Mouse (Mus musculus) urinary bladder, postnatal 10 days (tissue): ENCODE results near the gene Ccndbp1.
"Not testable (repeated sequence)": the region's sequence is repeated elsewhere in the genome, so short reads cannot be mapped to it uniquely, and the experiment has no call there.

Experiments used
- DNase-seq: peaks from one replicate; pipeline ENCODE4 v3.0.0; 2022; ENCODE audit warnings: low spot score

The Ccndbp1 gene

DNA sequence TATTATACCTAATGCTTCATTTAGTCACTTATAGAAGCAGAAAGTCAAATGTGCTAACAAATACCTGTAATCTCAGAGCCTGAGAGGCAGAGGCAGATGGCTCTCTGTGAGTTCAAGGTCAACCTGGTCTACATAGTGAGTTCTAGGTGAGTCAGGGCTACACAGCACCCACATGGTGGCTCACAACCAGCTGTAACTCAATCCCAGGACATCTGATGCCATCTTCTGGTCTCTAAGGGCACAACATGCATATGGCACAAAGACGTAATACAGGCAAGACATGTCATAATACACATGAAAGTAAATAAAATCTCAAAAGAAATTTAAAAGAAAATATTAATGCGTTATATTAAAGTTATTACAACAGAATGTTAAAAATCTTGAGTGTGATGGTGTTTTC, 4.6 kb upstream of the Ccndbp1 start:
- DNase-seq, result no peak

DNA sequence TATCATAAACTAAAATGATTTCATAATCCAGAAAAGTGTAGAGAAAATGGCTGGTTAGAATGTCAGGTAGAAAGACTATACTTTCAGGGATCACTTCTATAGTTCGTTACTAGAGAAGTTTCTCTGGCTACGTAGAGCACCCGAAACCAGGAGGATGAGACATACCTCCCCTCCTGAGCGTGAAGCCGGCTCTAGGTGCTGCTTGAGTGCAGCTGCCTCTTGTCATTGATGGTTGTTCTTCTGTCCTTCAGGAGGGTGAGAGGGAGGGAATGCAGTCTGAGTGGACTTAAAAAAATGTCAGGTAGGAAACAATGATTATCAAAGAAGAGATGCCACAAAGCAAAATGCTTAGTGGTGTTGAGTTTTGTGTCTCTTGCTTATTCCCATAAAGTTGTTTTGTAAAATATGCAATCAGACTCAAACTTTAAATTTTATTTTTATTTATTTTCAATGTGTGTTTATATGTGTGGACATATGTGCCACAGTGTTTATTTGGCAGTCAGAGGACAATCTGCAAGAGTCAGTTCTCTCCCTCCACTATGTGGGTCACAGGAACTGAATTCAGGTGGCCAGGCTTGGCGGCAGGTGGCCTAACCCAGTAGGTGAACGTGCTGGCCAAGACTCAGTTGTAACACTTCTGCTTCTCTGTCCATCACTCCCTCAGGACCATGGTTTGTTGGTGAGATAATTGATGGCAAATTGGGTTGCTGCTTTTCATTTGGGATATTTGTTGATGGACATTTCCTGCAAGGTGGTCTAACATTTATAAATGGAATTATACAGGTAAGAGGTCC, 4.0 kb upstream of the Ccndbp1 start:
- no peak for DNase-seq

DNA sequence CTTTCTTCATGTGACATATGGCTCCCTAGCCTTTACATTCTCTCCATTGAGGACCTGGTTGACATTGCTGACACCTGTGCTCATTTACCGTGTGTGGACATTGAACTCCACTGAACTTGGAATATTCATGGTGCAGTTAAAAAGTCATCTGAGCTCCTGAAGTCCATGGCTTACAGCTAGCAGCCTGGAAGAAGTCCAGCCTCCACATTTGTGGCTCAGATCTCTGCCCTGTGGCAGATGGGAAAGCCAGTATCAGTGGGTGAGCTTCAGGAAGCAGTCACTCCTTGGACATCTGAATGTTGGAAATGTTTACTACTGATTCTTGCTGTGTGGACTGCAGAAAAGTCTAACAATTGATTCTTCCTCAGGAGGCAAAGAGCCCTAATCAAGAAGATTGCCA, 1.2 kb upstream of the Ccndbp1 start:
- DNase-seq, result no peak

DNA sequence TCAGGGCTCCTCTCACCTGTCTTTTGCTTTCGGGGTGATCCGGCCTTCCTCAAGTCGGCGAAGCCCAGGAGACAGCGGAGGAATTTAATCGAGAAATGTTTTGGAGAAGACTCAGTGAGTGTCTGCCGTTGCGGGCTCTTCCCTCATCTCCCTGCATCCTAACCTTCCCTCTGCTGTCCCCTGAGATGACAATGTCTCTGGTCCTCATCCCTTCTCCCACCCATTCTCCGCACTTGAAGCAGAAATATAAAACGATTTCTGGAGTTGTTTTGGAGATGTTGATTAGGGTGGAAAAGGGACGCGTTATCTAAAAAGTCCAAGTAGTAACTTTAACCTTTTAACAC, 433 bp downstream of the Ccndbp1 start:
- DNase-seq, result no peak

DNA sequence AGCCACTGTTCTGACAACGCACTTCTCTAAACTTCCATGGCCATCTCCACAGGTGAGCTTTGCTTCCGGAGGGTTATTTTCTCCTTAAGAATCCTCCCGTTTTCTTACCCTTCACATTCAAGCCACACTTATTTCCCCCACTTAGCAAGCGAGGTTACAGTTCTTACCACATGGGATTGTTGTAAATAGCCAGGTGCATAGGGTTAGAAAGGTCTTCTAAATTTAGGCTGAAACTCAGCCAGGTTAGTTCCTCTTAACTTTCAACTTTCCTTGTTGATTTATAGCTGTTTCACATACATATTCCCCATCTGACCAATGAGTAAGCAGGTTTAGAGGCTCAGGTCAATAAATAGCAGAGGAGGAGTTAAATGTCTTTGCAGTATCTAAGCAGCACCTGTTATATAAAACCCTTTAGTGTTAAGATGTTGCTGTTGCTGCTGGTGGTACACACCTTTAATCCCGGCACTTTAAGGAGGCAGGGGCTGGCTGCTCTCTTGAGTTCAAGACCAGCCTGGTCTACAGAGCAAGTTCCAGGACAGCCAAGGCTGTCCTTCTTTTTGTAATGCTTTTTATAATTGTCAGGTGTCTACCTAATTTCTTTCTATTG, 971 bp downstream of the Ccndbp1 start:
- DNase-seq, result no peak

DNA sequence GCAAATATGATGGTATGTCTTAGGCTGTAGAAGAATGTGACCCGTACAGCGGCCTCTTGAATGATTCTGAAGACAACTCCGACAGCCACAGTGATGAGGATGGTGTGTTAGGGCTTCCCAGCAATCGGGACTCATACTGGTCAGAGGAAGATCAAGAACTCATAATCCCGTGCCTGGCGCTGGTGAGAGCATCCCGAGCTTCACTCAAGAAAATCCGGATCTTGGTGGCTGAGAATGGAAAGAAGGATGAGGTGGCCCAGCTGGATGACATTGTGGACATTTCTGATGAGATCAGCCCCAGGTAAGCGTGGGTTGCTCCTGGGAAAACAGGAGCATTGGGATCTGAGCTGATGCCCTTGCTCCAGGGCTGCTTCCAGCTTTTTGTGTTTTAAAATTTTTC, 4.5 kb downstream of the Ccndbp1 start:
- no peak for DNase-seq

DNA sequence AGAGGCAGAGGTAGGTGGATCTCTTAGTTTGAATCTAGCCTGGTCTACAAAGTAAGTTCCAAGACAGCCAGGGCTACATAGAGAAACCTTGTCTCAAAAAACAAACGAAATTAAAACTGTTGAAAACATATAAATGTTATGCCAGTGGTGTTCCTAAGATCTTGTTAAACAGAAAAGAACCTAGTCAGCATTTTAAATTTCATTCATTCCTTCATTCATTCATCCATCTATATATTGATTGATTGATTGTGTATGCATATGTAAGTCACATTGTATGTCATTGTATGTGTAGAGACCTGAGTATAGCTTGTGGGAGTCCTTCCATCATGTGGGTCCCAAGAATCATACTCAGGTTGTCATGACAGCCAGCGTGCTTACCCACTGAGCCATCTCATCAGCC, 7.3 kb downstream of the Ccndbp1 start:
- no peak for DNase-seq

DNA sequence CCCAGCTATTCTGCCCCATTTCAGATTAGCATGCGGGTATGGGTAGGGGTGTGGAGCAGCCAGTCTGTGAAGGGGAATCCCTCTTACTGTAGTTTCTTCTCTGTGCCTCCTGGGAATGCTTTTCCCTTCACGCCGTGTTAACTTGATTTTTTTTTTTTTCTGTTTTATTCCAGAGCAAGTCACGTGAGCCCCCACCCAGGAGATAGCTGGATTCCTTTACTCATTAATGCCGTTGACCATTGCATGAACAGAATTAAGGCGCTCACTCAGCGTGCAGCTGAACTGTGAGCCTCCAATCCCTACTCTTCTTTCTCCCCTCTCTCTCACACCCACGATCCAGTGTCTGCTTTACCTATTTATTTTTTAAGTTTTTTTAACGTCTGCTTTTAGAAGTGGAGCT, 8.0 kb downstream of the Ccndbp1 start:
- DNase-seq, result no peak

DNA sequence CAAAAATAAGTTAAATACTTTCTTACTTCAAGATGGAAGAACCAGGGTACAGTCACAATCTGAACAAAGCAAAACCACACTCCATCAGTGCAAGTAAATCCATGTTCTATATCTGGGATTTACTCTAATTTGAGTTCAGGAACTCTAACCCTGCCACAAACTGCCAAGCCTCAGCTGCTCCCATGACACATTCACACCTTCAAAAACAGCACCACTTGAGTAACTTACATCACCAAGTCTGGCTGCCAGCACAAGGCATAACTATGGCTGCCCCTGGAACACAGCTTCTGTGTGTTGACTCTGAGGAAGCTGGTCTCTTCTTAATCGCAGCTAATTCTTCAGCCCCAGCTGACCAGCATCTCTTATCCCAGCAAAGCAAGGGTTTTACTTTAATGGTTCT, 8.9 kb downstream of the Ccndbp1 start:
- DNase-seq, result no peak

DNA sequence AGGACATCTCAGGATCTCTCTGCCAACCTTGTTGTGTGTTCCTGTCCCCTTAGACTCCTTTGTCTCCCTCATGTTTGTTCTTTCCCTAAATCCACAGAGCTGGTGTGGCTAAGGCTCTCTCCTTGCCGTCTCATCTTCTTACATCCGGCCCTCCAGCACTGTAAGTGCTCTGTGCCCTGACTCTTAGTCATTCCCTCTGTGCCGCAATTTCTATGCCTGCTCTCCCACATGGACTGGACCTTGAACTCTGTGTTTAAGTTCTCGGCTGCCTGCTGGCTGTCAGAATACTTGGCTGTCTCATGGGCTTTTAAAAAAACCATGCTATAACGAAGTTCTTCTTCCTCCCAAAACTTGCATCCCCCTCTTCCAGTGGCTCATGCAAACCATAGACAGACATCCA, 14.7 kb downstream of the Ccndbp1 start:
- DNase-seq, result no peak

DNA sequence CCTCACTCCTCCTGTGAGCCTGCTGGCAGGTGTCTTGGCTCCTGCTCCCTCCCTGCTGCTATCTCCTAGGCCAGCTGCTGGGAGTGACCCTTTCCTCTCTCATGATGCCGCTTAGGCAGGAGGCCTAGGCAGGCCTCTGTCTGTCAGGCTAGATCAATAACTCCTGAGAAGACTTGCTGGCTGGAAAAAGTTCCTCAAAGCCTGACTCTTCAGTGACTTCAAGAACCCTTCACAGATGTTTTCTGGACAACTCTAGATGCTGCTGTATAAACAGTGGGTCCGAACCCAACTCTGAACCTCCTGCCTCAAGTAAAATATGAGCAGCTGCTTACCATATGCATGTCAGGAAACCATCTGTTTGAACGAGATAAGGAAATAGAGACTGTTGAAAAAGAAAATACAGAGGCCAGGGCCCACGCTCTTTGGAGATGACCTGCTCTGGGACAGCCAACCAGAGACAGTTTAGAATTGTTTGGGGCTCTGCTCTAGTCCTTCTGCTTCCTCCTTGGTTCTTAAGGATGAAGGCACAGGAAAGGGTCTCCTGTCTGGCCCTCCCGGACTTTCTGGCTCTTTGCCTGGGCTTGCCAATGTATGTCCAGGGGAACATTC, 28.6 kb downstream of the Ccndbp1 start, which contains the start of gene Epb42:
TSS of gene Epb42 (minus strand) at position 340 of the 609 bp plus-strand sequence.
- no peak for DNase-seq

DNA sequence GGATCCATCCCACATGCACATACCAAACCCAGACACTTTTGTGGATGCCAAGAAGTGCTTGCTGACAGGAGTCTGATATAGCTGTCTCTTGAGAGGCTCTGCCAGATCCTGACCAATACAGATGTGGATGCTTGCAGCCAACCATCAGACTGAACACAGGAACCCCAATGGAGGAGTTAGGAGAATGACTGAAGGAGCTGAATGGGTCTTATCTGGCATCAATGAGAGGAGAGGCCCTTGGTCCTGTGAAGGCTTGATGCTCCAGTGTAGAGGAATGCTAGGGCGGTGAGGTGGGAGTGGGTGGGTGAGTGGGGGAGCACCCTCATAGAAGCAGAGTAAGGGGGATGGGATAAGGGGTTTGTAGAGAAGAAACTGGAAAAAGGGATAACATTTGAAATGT, 30.6 kb downstream of the Ccndbp1 start:
- not testable (repeated sequence) for DNase-seq

DNA sequence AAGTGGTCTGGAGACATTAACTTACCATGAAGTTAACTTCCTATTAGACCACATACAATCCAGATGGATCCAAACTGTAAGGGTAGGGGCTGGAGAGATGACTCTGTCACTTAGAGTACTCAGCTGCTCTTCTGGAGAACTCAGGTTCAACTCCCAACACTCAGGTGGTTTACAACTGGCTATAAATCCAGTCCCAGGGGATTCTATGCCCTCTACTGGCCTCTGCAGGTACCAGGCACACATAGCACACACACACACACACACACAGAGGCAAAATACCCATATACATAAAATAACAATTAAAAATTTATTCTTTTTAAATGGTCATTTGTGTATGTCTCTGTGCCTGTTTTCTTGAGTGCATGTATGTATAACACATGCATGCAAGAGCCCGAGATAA, 31.2 kb downstream of the Ccndbp1 start:
- DNase-seq, result no peak

DNA sequence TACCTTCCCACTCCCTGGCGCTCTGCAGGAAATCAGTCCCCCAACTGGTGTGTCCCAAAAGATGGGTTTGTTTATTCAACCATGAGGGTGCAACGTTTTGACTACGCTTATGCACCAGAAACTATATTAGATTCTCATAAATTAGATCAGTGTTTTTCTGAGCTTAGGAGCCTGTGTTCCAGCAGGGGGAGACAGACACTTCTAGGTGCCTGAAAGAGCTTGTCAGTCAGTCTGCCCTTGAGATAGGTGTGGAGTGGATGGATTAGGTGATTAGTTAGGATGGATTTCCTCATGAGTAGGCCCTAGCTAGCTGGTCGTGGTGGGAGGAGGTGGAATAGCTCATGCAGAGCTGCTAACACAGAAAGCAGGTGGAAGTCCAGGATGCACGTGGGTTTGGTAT, 32.9 kb downstream of the Ccndbp1 start:
- DNase-seq, result no peak

DNA sequence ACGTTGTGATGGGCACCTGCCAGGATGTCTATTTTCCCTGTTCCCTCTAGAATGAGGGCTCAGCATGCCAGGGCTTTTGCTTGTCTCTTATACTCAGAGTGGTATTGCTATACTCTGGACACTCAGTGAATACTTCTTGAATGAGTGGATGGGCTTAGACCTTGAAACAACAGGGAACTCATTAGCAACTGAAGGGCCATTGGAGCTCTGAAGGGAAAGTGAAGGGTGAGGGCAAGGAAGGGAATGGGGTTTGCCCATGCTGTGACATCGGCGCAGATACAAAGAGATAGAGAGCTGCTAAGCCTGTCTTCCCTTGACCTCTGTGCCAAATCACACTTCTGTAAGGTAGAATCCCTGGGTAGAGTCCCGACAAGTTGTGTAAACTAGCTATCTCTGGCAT, 37.5 kb downstream of the Ccndbp1 start:
- DNase-seq, result no peak

DNA sequence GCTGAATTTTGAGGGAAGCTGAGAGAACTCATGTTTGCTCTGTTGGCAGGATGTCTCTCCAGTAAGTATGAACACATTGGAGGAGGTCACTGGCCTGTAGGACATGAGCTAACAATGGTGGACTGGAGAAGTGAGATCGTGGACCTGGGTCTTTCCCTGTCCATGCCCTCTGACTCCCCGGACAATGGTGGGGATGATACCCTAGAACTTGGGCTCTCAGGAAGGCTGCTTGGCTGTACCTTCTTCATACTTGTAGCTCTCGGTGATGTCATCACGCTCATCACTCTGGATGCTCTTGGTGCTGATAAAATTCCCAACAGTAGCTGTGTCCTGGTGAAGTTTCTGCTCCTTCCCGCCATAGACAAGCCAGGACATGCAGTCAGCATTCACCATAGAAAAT, 44.0 kb downstream of the Ccndbp1 start:
- no peak for DNase-seq

DNA sequence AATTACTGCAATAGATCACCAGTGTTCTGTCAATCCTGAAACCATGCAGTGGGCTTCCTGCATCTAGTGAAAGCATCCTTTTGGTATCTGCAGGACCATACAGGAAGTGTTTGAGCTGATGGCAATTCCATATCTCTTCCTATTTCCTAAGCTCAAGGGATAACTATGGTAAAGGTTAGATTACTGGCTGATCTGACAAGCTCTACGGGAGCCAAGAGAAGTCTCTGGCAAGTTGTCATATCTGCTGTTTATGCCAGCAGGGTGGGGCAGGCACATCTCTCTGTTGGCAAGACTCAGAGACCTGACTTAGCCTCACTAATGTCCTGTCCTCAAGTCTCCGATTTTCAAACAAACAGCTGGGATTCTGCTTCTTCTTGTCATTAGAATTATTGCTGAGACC, 45.9 kb downstream of the Ccndbp1 start:
- no peak for DNase-seq

DNA sequence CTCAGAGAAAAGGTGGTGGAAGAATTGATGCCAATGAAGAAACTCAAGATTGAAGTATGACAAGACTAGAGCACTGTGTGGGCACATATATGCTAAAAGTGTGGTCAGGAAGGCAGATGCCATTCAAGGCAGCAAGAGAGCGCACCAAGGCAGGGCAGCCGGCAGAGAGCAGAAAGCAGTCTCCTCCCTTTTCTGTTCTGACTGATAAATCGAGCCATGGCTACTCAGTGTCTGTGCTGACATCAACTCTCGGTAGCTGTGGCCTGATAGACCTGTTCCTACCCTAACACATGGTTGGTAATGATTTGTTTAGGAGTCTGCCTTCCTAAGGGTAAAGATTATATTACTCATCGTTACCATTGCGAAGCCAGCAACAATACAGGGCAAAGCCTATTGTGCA, 47.7 kb downstream of the Ccndbp1 start:
- DNase-seq, result no peak

DNA sequence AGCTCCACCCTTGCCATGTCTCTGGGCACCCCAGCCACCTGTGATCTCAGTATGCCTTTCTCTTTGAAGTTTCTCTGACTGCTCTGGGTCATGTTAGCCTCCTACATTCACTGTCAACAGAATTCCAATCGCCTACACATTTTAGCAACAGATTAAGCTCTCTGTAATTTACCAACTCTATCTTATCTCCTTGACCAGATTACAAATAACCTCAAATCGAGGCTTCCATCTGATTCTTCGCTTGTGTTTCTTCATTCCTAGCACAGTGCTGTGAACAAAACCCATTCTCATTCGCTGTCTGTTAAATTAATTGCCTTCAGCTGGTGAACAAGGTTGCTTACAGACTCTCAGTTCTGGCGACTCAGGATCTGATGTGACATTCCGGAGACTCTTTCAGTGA, 49.8 kb downstream of the Ccndbp1 start:
- DNase-seq, result no peak

DNA sequence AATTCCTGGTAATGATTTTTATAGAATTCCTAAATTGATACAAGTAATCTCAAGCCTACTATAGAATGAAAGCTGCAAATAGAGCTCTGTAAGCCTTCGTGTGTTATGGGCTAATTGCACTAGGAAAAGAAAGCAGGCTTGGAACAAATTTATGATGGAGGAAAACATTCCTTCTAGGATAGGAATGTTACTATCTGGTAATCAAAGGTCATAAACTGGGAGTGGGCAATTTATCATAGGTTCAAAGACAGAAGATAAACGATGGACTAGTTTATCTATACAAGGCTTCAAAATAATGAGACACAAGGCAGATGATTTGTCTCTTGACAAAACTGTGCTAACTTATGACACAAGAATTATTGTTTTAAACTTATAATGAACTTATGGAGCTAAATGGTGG, 53.1 kb downstream of the Ccndbp1 start:
- DNase-seq, result no peak
